Mouse (Mus musculus): ENCODE measurements around the gene Atxn1. TPM values are rescaled to one million over a fixed set of nuclear protein-coding genes. Genes with fewer than 3 reads are reported as not detected.

The Atxn1 gene
- polyA plus RNA-seq, 1 experiment = 12.4 TPM

GRCm38 (mm10) chr13:45827619-45828018 lies 137.2 kb downstream of the Atxn1 start:
- DNase-seq (ENCODE audit: low spot score) = no peak

GRCm38 (mm10) chr13:45827046-45827596 lies 137.7 kb downstream of the Atxn1 start:
- no peak for DNase-seq (ENCODE audit: low spot score)

GRCm38 (mm10) chr13:45822491-45822829 lies 142.3 kb downstream of the Atxn1 start:
- DNase-seq (ENCODE audit: low spot score) = no peak

GRCm38 (mm10) chr13:45821764-45822490 lies 142.9 kb downstream of the Atxn1 start:
- no peak for DNase-seq (ENCODE audit: low spot score)

GRCm38 (mm10) chr13:45820473-45821230 lies 144.2 kb downstream of the Atxn1 start:
- DNase-seq (ENCODE audit: low spot score) = no peak

- no peak for DNase-seq (ENCODE audit: low spot score)
These were observed 148.1 kb downstream of the Atxn1 start for GRCm38 (mm10) chr13:45816670-45817069.

GRCm38 (mm10) chr13:45809777-45810410 lies 154.9 kb downstream of the Atxn1 start:
- DNase-seq (ENCODE audit: low spot score) = no peak

- no peak for DNase-seq (ENCODE audit: low spot score)
These were observed 157.2 kb downstream of the Atxn1 start for GRCm38 (mm10) chr13:45807593-45808043.

GRCm38 (mm10) chr13:45806600-45807525 lies 157.9 kb downstream of the Atxn1 start:
- no peak for DNase-seq (ENCODE audit: low spot score)

- no peak for DNase-seq (ENCODE audit: low spot score)
These were observed 158.8 kb downstream of the Atxn1 start for GRCm38 (mm10) chr13:45805915-45806599.

- DNase-seq (ENCODE audit: low spot score) = no peak
These were observed 162.0 kb downstream of the Atxn1 start for GRCm38 (mm10) chr13:45802620-45803410.

GRCm38 (mm10) chr13:45798248-45798647 lies 166.6 kb downstream of the Atxn1 start:
- DNase-seq (ENCODE audit: low spot score) = no peak

- DNase-seq (ENCODE audit: low spot score) = no peak
These were observed 167.1 kb downstream of the Atxn1 start for GRCm38 (mm10) chr13:45797696-45798095.

- no peak for DNase-seq (ENCODE audit: low spot score)
These were observed 168.5 kb downstream of the Atxn1 start for GRCm38 (mm10) chr13:45796286-45796685.

- DNase-seq (ENCODE audit: low spot score) = no peak
These were observed 171.0 kb downstream of the Atxn1 start for GRCm38 (mm10) chr13:45793796-45794195.

- no peak for DNase-seq (ENCODE audit: low spot score)
These were observed 178.4 kb downstream of the Atxn1 start for GRCm38 (mm10) chr13:45786409-45786808.

GRCm38 (mm10) chr13:45783681-45784080 lies 181.1 kb downstream of the Atxn1 start:
- no peak for DNase-seq (ENCODE audit: low spot score)

GRCm38 (mm10) chr13:45778750-45779149 lies 186.1 kb downstream of the Atxn1 start:
- DNase-seq (ENCODE audit: low spot score) = no peak

- DNase-seq (ENCODE audit: low spot score) = no peak
These were observed 186.6 kb downstream of the Atxn1 start for GRCm38 (mm10) chr13:45778171-45778570.

GRCm38 (mm10) chr13:45775516-45775915 lies 189.3 kb downstream of the Atxn1 start:
- no peak for DNase-seq (ENCODE audit: low spot score)
